Mouse (Mus musculus) liver, postnatal 0 days (tissue): ENCODE measurements at regions not wholly inside any gene's neighbourhood (a gene's known extent, or its start where the extent isn't known, plus 50 kb on each side); places are given as distances from the start of the nearest gene placed in this dataset.

Experiments
- ATAC-seq: fragments of 200-750 bp; cut with Nextera tagmentation; 2 replicates; pipeline ENCODE4 v1.8.0; 2017; ENCODE audit warnings: mild to moderate bottlenecking, moderate library complexity
- DNase-seq: peaks from one replicate; pipeline ENCODE4 v3.0.0-alpha.2; 2016
- H3K27ac ChIP-seq: fragments of 300-500 bp; sonication (generic); 2 replicates; pipeline ENCODE4 v1.5.1; 2014; ENCODE audit warnings: antibody characterized with exemption, moderate library complexity, mild to moderate bottlenecking, low read depth
- H3K27me3 ChIP-seq: fragments of 300-500 bp; sonication (generic); 2 replicates; pipeline ENCODE4 v1.6.1; 2014; ENCODE audit warnings: low read length, control low read depth, mixed read lengths; ENCODE audit not compliant: insufficient read depth
- H3K36me3 ChIP-seq: fragments of 300-500 bp; sonication (generic); replicated peaks from 2 replicates; pipeline ENCODE4 v1.6.1; 2014; ENCODE audit warnings: mild to moderate bottlenecking, control low read depth, low read length, moderate library complexity, mixed read lengths; ENCODE audit not compliant: insufficient read depth
- H3K4me1 ChIP-seq: fragments of 300-500 bp; sonication (generic); 2 replicates; pipeline ENCODE4 v1.6.1; 2014; ENCODE audit warnings: antibody characterized with exemption, mild to moderate bottlenecking, control low read depth; ENCODE audit not compliant: insufficient read depth
- H3K4me2 ChIP-seq: fragments of 300-500 bp; sonication (generic); 2 replicates; pipeline ENCODE4 v1.6.1; 2014; ENCODE audit warnings: low read depth, mild to moderate bottlenecking, low read length, moderate library complexity, mixed read lengths
- H3K4me3 ChIP-seq: fragments of 300-500 bp; sonication (generic); 2 replicates; pipeline ENCODE4 v1.5.1; 2014; ENCODE audit warnings: low read depth, low read length
- H3K9ac ChIP-seq: fragments of 300-500 bp; sonication (generic); replicated peaks from 2 replicates; pipeline ENCODE4 v1.6.1; 2014; ENCODE audit warnings: mild to moderate bottlenecking, moderate library complexity
- H3K9me3 ChIP-seq: fragments of 300-500 bp; sonication (generic); 2 replicates; pipeline ENCODE4 v1.6.1; 2016; ENCODE audit warnings: mild to moderate bottlenecking, control low read depth, low read length, mixed read lengths
- CTCF ChIP-seq: sonication (generic); IDR thresholded peaks from 2 replicates; pipeline ENCODE4 v1.5.1; 2016; ENCODE audit warnings: antibody characterized with exemption, low read depth
- EP300 ChIP-seq: IDR thresholded peaks from 2 replicates; pipeline ENCODE4 v1.6.1; 2016; ENCODE audit warnings: antibody characterized with exemption, low read depth, mild to moderate bottlenecking
- WGBS: fragments of 180-500 bp; shearing (Covaris S2); extraction: QIAGEN DNeasy Blood & Tissue Kit; methylation state at CpG from one replicate; pipeline ENCODE4 v1.1.7; 2014; ENCODE audit not compliant: insufficient replicate concordance; 5-methylcytosine and 5-hydroxymethylcytosine counted together

- H3K27me3 ChIP-seq = no peaks in the 10 kb centered on the region
- H3K9me3 ChIP-seq = no peaks in the 10 kb centered on the region
- DNase-seq = no peak
- no peak for TF ChIP-seq EP300
- peak; percentile 62 for TF ChIP-seq CTCF
- no peak overlapping the region for H3K4me2 ChIP-seq
- no peak overlapping the region for H3K27ac ChIP-seq
- H3K4me3 ChIP-seq = no peak overlapping the region
- H3K9ac ChIP-seq = no peak overlapping the region
- no peaks in the 10 kb centered on the region for H3K36me3 ChIP-seq
- 35% methylated on average over 2 of the region's 2 CpGs for WGBS
- H3K4me1 ChIP-seq = no peaks in the 10 kb centered on the region; the same call in none of the 2 replicates
- ATAC-seq = peak; percentile 38
These were observed 72.1 kb upstream of the Apob start for GRCm38 (mm10) chr12:7905329-7905728.

- H3K36me3 ChIP-seq = no peaks in the 10 kb centered on the region
- H3K9me3 ChIP-seq = no peaks in the 10 kb centered on the region
- no peaks in the 10 kb centered on the region for H3K27me3 ChIP-seq
- no peak overlapping the region for H3K9ac ChIP-seq
- H3K4me1 ChIP-seq = no peaks in the 10 kb centered on the region; the same call in none of the 2 replicates
- no peak overlapping the region for H3K4me2 ChIP-seq
- 54% methylated on average over 2 of the region's 2 CpGs for WGBS
- no peak overlapping the region for H3K27ac ChIP-seq
- TF ChIP-seq CTCF = no peak
- no peak for TF ChIP-seq EP300
- DNase-seq (no peak), ATAC-seq (no peak)
- H3K4me3 ChIP-seq = no peak overlapping the region
These were observed 70.6 kb upstream of the Apob start for GRCm38 (mm10) chr12:7906831-7907230.

- Histone ChIP-seq H3K4me2 (no peak overlapping the region), H3K9me3 (no peaks in the 10 kb centered on the region), H3K27me3 (no peaks in the 10 kb centered on the region), H3K4me1 (no peaks in the 10 kb centered on the region; the same call in none of the 2 replicates), H3K36me3 (no peaks in the 10 kb centered on the region), H3K27ac (peak overlapping the region; percentile 76), H3K9ac (no peak overlapping the region), H3K4me3 (no peak overlapping the region)
- TF ChIP-seq CTCF (no peak), EP300 (no peak)
- DNase-seq = no peak
- ATAC-seq = peak; percentile 64
- 58% methylated on average over 9 of the region's 9 CpGs for WGBS
These were observed 67.6 kb upstream of the Apob start for GRCm38 (mm10) chr12:7909746-7910360.

GRCm38 (mm10) chr12:7910509-7910908 is 66.9 kb upstream of the Apob start:
- peak overlapping the region; percentile 76; the same call in 1 of the 2 replicates for H3K27ac ChIP-seq
- H3K4me1 ChIP-seq = no peaks in the 10 kb centered on the region; the same call in none of the 2 replicates
- no peaks in the 10 kb centered on the region for H3K9me3 ChIP-seq
- H3K9ac ChIP-seq = no peak overlapping the region
- 41% methylated on average over 2 of the region's 2 CpGs for WGBS
- H3K36me3 ChIP-seq = no peaks in the 10 kb centered on the region
- TF ChIP-seq CTCF (0 out of 2 replicates have a peak, but pooled peaks have one; percentile 19), EP300 (no peak)
- peak; percentile 83 for ATAC-seq
- H3K4me3 ChIP-seq = no peak overlapping the region
- H3K27me3 ChIP-seq = no peaks in the 10 kb centered on the region
- H3K4me2 ChIP-seq = no peak overlapping the region
- DNase-seq = no peak

- Histone ChIP-seq H3K4me1 (no peaks in the 10 kb centered on the region), H3K4me2 (no peak overlapping the region), H3K27me3 (no peaks in the 10 kb centered on the region), H3K9ac (no peak overlapping the region), H3K4me3 (no peak overlapping the region), H3K9me3 (no peaks in the 10 kb centered on the region), H3K27ac (peak overlapping the region; percentile 93), H3K36me3 (no peaks in the 10 kb centered on the region)
- TF ChIP-seq CTCF (no peak), EP300 (no peak)
- no peak for DNase-seq
- 69% methylated on average over 1 of the region's 1 CpGs for WGBS
- no peak for ATAC-seq
These were observed 59.1 kb upstream of the Apob start for GRCm38 (mm10) chr12:7918385-7918784.

- 65% methylated on average over 4 of the region's 4 CpGs for WGBS
- H3K9ac ChIP-seq = no peak overlapping the region; the same call in 1 of the 2 replicates
- no peak for ATAC-seq
These were observed 58.3 kb upstream of the Apob start for GRCm38 (mm10) chr12:7918967-7919708.

More at GRCm38 (mm10) chr12:7918967-7919708, 58.3 kb upstream of the Apob start:
- no peak for DNase-seq
- TF ChIP-seq EP300 = no peak
- no peak for TF ChIP-seq CTCF
- Histone ChIP-seq H3K27ac (peak overlapping the region; percentile 93), H3K27me3 (no peaks in the 10 kb centered on the region), H3K4me1 (no peaks in the 10 kb centered on the region), H3K4me2 (peak overlapping the region; percentile 18; the same call in 1 of the 2 replicates), H3K4me3 (no peak overlapping the region), H3K36me3 (no peaks in the 10 kb centered on the region), H3K9me3 (no peaks in the 10 kb centered on the region)
